Mouse (Mus musculus): ENCODE data around the gene Wdr59. TPM values are rescaled to one million over a fixed set of nuclear protein-coding genes. Genes with fewer than 3 reads are reported as not detected.
A peak's percentile ranks its signal among the peaks of the same experiment; 100 is the strongest.

Gene Wdr59
- total RNA-seq, 2 experiments from 2014 or later: 4.0 to 6.7 TPM

DNA sequence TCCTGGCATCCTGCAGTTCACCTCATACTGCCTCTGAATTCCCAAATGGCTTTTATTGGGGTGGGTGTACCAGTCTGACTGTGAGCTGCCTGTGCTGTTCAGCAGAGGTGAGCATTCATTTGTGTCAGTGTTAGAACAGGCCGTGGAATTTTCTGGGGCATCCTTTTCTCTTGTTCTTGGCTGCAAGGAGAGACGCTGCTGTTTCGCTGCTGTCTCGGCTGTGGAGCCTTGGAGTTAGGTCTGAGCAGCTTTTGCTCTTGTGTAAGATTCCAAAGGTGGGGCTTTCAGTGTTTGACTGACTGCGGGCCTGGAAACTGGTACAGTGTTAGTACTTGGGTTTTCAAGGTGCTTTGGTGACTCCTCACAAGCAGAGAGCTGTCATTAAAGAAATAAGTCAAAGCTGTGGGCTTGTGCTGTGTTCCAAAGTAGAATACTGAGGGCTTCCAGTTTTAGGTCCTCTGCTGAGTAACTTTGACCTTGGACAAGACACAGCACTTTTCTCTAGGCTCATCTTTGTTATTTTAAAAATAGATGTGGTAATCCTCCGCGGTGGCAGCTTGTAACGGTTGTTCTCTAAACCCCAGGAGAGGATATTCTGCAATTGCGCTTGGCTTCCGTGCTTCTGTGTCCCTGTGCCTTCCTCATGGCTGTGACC lies 17.7 kb upstream of the Wdr59 start:
- ATAC-seq (replicated peaks; ENCODE audit: poor library complexity, severe bottlenecking): peak; percentile 55

DNA sequence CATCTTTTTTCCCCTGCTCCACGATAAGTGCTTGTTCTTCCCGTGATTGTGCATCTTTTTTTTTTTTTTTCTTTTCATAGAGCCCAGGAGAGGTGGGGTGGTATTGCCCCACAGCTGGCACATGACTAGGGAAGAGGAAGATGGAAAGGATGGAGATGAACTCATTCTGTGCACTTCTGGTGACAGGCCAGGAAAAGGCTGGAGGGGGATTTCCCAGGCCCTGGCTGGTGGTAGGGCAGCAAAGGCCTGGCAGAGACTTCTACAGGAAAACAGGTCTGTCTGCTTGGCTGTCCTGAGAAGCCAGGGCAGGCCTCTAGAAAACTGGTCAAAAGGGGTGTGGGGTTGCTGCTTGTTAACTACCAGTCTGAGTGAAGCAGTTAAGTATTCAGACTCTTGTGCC lies 16.3 kb upstream of the Wdr59 start:
- peak; percentile 47 for ATAC-seq (replicated peaks; ENCODE audit: poor library complexity, severe bottlenecking)

DNA sequence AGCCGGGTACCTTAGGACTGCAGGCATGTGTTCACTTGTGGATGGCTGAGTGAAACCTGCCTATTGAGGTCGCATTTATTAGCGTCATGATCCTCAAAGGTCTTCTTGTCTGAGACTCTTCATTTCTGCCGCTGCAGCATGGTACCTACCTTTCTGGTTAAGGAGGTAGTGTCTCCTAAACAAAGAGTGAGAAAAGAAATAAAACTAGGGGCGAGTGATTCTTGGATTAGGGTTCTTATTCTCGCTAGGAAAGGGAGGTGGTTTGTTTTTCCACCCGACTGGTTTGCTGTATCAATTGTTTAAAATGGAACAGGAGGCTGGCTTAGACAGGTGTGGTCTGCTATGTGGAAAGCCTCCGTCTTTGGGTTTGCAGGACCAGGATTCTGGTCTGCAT lies 15.9 kb upstream of the Wdr59 start:
- ATAC-seq (replicated peaks; ENCODE audit: poor library complexity, severe bottlenecking): no peak

DNA sequence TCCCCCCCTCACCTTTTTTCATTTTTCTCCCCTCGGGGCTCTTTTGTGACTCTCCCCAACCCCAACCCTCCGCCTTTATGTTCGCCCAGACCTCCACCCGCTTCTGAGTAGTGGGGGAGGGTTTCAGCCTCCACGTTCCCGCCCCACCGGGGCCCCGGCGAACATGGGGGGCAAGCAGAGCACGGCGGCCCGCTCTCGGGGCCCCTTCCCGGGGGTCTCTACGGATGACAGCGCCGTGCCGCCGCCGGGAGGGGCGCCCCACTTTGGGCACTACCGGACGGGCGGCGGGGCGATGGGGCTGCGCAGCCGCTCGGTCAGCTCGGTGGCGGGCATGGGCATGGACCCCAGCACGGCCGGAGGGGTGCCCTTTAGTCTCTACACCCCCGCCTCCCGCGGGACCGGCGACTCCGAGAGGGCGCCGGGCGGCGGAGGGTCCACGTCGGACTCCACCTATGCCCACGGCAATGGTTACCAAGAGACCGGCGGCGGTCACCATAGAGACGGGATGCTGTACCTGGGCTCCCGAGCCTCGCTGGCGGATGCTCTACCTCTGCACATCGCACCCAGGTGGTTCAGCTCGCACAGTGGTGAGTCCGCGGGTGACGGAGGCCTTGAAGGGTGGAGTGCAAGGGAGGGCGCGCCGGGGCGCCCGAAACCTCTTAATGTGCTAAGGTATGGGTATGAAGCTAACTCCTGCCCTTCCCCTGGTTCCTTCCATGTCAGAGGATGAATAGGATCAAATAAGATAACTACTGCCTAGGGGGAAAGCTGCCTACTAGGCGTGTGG lies 15.3 kb upstream of the Wdr59 start:
- no peak for ATAC-seq (replicated peaks; ENCODE audit: poor library complexity, severe bottlenecking)

DNA sequence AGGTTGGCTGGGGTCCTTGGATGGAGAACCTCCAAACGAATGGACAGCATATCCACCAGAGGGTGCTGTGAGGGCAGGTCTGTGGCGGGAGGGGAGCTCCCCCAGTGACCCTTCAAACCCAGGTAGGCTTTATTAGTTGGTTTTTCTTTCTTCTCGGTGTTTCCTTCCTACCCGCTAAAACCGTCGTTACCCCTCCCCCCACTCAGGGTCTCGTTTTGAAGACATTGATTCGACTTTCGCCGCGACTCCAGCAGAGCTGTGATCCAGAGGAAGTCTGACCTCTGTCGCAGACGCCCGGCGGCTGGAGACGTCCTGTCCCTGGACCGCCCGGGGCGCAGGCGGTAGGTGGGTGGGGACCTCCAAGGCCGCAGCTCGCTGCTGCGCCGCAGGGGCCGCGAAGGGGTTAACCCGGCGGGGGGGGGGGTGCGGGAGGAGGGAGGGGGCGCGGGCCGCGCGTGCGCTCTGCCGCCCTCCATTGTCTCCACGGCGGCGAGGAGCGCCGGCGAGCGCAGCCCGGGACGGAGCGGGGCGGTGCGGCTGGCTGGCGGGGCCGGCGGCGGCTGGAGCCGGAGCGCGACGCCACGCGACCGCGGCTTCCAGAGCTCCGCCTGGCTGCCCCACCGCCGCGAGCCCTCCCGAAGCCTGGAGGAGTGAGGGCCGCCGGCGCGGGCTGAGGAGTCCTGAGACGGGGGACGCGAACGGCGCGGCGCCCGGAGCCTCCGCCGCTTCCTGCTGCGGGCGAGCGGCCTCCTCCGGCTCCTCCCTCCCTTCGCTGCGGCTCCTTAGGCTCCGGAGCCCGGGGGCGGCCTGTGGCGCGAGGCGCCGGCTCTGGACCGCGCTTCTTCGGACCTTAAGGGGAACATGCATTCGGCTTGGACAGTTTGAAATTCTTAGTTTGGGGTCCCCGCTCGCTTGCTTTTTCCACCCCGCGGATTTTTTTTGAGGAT lies 14.4 kb upstream of the Wdr59 start, which contains the start of gene Znrf1:
Gene Znrf1, plus strand, starts transcription at position 67 of the 947 bp plus-strand sequence.
- ATAC-seq (replicated peaks; ENCODE audit: poor library complexity, severe bottlenecking): peak; percentile 57

DNA sequence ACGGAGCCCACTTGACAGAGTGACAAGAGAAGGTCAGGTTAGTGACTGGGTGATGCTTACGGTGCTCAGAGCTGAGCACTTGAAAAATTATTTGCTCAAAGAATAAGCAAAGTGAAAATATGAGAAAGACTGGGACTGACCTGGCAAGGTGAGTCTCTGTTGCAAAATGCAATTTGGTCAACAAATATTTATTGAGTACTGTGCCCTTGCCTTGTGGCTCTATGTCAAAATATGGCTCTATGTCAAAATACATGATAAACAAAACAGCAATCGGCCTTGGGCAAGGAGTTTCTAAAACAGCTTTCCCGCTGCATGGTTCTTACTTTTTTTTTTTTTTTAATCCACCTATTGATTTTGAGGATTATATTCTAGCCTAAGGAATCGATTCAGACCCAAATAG lies 13.6 kb upstream of the Wdr59 start:
- no peak for ATAC-seq (replicated peaks; ENCODE audit: poor library complexity, severe bottlenecking)

DNA sequence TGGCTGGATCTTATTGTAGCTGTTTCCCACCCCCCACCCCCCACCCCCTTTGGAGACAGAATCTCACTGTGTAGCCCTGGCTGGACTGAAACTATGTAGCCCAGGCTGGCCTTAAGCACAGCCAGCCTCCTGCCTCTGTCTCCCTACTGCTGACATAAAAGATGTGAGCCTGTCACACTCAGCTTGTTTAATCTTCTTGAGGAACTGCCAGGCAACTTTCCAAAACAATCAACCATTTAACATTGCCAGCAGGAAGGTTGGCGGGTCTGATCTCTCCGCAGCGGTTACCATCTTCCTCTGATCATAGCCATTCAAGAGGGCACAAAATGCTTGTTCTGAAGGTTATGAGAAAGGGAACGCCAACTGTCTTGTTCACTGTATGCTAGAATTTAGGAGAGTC lies 11.6 kb upstream of the Wdr59 start:
- ATAC-seq (replicated peaks; ENCODE audit: poor library complexity, severe bottlenecking): no peak

DNA sequence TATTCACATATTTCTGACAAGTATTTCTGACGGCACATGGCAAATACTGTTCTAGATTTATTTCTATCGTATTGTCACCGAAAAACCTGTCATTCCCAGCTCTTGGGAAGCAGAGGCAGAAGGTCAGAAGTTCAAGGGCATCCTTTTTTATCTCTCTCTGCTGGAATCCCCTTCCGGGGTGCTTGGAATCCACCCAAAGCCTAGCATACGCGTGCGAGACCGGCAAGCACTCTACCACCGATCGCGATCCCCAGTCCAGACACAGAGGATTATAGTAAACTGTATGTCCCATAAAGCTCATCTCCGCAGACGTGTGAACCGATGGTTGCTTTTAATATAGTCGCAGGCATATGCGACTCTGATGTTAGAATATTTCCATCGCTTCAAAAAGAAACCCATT lies 9.7 kb upstream of the Wdr59 start:
- no peak for ATAC-seq (replicated peaks; ENCODE audit: poor library complexity, severe bottlenecking)

DNA sequence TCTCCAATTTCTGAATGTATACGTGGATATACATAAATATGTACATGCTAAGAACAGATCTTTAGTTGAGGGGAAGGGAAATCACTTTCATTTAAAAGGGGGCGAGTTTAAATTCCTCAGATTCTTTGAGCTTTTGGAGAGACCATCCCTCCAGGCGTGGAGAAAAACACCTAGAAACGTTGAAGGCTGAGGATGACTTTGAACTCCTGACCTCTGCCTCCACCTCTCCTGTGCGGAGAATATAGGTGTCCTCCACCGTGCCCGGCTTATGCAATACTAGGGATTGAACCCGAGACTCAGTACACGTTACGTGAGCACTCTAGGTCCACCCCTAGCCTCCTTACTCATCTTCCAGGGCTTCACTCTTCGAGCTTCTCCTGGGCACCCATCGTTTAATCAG lies 9.3 kb upstream of the Wdr59 start:
- no peak for ATAC-seq (replicated peaks; ENCODE audit: poor library complexity, severe bottlenecking)

DNA sequence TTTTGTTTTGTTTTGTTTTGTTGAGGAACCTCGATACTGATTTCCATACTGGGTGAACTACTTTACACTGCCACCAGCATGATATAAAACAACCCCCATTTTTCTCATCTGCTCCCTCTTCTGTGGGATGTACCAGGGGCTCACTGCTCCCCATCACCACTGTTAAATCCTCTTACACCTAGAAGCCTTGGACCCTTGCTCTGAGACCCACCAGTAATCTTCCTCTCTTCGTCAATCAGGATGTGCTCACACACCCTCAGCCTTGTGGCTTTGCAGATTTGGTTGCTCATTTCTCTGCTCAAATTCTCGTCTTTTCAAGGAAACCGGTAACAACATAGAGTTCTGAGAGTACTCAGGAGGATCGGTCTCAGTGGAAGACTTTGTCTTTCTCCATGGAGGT lies 6.2 kb upstream of the Wdr59 start:
- no peak for ATAC-seq (replicated peaks; ENCODE audit: poor library complexity, severe bottlenecking)

DNA sequence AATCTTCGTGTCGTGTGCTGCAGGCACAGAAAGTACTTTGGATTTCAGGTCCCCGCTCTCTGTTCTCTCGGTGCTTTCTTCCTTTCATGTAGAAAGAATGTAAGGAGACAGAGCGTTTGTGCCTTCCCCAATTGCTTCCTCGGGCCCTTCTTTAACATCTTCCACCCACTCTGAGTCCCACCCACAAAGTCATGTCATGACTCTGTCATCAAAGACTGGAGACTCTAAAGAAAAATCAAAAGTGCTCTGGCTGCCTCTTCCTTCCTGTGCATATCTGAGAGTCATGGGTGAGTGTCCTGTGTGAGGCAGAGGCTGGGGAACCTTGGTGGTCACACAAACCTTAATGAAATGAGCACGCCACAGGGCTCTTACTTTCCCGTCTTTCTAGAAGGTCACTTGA lies 5.3 kb upstream of the Wdr59 start:
- ATAC-seq (replicated peaks; ENCODE audit: poor library complexity, severe bottlenecking): peak; percentile 38

DNA sequence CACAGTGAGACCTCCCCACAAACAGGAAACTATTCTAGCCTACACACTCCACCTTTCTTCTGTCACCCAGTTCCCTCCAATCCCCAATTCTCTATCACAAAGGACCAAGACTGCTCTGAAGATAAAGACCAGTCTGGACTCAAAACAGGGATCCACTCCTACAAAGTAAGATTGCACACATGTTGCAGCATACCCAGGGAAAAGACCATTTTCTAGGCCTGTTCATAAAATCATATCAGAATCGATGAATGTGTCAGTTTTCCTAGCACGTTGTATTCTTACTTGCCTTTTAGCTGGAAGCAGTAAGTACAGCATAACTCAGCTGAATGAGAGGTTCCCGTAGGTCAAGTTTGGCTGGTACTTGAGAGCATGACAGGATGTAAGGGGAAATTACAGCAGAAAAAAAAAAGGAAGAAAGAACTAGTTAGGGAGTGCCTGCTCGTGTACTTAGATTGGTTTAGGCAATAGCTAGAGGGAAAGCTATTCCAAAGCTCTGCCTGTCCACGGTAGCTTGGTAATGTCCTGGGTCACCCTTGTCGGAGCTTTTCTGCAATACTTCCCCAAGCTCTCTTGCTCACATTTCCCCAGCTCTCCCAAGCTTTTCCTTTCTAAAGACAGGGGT lies 4.6 kb upstream of the Wdr59 start:
- ATAC-seq (replicated peaks; ENCODE audit: poor library complexity, severe bottlenecking): peak; percentile 54

DNA sequence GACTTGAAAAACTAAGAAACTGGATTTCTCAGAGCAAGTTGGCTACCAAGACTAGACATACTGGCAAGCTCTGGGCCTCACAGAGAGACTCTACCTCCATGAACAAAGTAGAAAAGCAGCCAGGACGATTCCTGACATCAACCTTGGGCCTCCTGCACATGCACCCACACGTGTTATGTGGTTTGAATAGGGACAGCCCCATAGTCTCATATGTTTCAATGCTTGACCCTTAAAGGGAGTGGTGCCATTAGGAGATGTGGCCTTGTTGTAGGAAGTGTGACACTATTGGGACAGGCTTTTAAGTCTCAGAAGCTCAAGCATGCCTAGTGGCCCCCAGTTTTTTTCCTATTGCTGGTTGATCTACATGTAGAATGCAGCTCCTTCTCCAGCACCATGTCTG lies 4.4 kb downstream of the Wdr59 start:
- no peak for ATAC-seq (replicated peaks; ENCODE audit: poor library complexity, severe bottlenecking)

DNA sequence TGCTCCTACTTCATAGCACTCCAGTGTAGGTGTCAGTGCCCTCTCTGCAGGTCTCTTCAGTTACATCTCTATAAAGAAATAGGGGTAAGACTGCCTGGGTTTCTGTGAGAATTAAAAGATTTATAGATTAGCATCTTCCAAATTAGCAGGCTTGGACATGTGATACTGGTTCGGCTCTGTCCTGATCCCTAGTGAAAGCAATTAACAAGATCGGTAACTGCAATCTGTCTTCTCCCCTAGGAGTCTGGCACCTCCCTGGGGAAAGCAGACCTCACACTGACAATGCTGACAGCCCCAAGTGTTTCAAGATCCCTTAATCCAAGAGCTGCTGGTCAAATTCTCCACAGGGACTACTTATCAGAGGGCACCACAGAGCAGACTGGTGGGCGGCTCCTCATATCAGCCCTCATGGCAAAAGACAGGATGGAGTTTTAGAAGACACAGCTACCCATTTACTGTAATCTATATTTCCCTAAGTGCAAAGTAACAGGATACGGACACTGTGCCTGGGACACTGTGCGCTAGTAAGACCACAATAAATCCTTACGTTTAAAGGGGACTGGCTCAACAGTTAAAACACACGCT lies 5.3 kb downstream of the Wdr59 start:
- ATAC-seq (replicated peaks; ENCODE audit: poor library complexity, severe bottlenecking): no peak

DNA sequence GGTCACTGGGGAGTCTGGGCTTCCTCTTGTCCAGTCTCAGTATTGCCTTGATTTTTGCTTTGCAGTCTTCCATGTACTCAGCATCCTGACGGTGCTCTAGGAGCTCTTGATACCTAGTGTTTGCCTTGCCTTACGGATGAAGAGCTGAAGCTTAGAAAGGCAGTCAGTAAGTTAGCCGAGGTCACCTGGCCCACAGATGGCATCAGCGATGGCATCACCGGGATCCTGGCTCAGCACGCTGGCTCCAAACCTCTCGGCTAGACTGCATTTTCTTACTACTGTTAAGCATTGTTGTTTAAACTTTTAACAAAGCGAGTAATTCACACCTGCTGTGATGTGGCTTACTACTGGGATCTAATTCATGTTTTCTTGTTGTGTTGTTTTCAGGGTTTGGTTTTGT lies 8.4 kb downstream of the Wdr59 start:
- ATAC-seq (replicated peaks; ENCODE audit: poor library complexity, severe bottlenecking): no peak

DNA sequence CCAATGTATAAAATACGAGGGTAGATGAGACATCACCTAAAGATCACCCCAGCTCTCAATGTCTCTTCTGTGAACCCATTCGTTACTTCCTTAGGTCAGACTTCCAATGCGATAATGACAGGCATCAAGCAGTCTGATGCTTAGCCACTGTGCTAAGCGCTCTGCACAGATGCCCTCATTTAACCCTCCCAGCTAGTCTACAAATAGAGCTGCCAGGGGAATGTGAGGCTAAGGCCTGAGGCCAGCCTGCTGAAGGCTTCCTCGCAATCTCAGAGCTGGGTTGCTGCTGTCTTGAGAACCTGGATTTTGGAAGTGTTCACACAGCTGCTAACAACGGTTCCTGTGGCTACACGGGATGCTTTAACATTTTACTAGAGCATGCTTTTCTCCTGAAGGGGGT lies 9.0 kb downstream of the Wdr59 start:
- no peak for ATAC-seq (replicated peaks; ENCODE audit: poor library complexity, severe bottlenecking)

DNA sequence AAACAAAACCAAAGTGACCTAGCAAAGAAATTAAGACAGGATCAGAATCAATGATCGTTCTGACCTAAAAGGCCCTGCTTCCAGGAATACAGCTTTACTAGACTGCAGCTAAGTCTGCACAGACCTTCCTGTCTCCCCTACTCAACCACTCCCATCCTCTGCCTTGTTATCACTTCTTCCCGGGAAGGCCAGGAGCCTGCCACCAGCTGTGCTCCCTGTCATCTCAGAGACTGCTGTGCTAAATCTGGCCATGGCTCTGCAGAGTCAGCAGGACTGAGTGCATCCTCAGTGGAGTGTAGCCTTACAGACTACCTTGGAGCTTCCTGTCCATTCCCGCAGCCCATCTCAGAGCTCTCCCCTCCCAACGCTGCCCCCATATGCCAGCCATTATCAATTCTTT lies 11.5 kb downstream of the Wdr59 start:
- ATAC-seq (replicated peaks; ENCODE audit: poor library complexity, severe bottlenecking): no peak

DNA sequence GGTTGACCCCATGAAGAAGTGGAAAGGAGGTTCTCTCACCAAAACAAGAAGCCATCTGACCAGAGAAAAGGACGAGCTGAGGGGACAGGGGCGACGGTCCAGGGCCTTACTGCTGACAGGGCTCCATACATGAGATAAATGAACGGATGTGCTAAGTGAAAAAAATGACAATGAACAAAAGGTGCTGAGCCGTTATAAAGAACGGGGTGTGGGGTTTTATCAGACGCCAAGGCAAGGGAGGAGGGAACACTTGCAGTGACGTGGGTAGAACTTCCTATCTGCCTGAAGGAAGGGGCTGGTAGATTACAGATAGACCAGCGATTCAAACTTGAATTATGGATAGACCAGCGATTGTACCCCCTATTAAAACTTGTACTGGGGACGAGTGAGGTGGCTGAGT lies 12.6 kb downstream of the Wdr59 start:
- ATAC-seq (replicated peaks; ENCODE audit: poor library complexity, severe bottlenecking): no peak

DNA sequence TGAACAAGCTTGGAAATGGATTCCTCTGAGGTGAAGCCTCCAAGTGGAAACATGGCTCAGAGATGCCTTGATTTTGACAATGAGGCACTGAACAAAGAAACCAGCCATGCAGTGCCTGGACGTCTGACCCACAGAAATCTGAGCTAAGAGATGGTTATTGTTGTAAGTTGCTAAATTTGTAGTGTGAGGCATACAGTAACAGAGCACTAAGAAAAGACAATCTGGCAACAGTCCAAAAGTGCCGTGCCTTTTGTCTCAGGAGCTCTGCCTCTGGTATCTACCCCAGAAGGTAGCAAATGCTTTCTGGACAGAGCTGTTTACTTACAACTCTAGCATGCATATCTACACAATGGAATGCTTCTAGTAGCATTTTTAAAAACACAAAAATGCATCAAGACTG lies 13.3 kb downstream of the Wdr59 start:
- ATAC-seq (replicated peaks; ENCODE audit: poor library complexity, severe bottlenecking): no peak
